Mouse (Mus musculus) thymus, postnatal 4 days (tissue): Measurements from ENCODE around the gene Gstt2.

Experiments used
- DNase-seq: peaks from one replicate; pipeline ENCODE4 v3.0.0; 2021

The Gstt2 gene

GRCm38 (mm10) chr10:75823782-75824181 is 13.4 kb downstream of the Gstt2 start:
- DNase-seq, result no peak

GRCm38 (mm10) chr10:75822443-75822842 is 14.8 kb downstream of the Gstt2 start, which contains the start of gene Gstt4:
Gene Gstt4 (minus strand): TSS chr10:75822543.
- no peak for DNase-seq

- DNase-seq, result no peak
Measured at GRCm38 (mm10) chr10:75819882-75820281, 17.3 kb downstream of the Gstt2 start.

GRCm38 (mm10) chr10:75818641-75819040 is 18.6 kb downstream of the Gstt2 start:
- no peak for DNase-seq

GRCm38 (mm10) chr10:75804217-75804616 is 33.0 kb downstream of the Gstt2 start:
- no peak for DNase-seq

GRCm38 (mm10) chr10:75798176-75798696 is 39.0 kb downstream of the Gstt2 start, which contains the start of gene Gstt1:
Gene Gstt1 (minus strand): TSS chr10:75798584.
- DNase-seq, result peak; percentile 34

- peak; percentile 39 for DNase-seq
Measured at GRCm38 (mm10) chr10:75797619-75798175, 39.5 kb downstream of the Gstt2 start.

GRCm38 (mm10) chr10:75796731-75797516 is 40.3 kb downstream of the Gstt2 start:
- no peak for DNase-seq

GRCm38 (mm10) chr10:75794880-75795279 is 42.3 kb downstream of the Gstt2 start:
- DNase-seq, result no peak

GRCm38 (mm10) chr10:75790773-75791172 is 46.5 kb downstream of the Gstt2 start:
- peak; percentile 40 for DNase-seq

GRCm38 (mm10) chr10:75789841-75790240 is 47.4 kb downstream of the Gstt2 start:
- no peak for DNase-seq

GRCm38 (mm10) chr10:75789081-75789735 is 48.0 kb downstream of the Gstt2 start:
- no peak for DNase-seq

GRCm38 (mm10) chr10:75788277-75788676 is 48.9 kb downstream of the Gstt2 start:
- DNase-seq, result no peak

GRCm38 (mm10) chr10:75785442-75785841 is 51.8 kb downstream of the Gstt2 start:
- DNase-seq, result no peak
